Mouse (Mus musculus) heart, adult 2 months (tissue): ENCODE results near the gene Tex46.

Source experiments
- CTCF ChIP-seq: fragments of 200-600 bp; IDR thresholded peaks from 2 replicates; pipeline ENCODE4 v1.8.1; 2022; ENCODE audit warnings: antibody characterized with exemption, mild to moderate bottlenecking, moderate library complexity
- POLR2A ChIP-seq: fragments of 200-500 bp; IDR thresholded peaks from 2 replicates; pipeline ENCODE4 v1.6.1; 2011; ENCODE audit warnings: mild to moderate bottlenecking, low read depth, low read length, control low read depth; ENCODE audit not compliant: insufficient read depth

DNA sequence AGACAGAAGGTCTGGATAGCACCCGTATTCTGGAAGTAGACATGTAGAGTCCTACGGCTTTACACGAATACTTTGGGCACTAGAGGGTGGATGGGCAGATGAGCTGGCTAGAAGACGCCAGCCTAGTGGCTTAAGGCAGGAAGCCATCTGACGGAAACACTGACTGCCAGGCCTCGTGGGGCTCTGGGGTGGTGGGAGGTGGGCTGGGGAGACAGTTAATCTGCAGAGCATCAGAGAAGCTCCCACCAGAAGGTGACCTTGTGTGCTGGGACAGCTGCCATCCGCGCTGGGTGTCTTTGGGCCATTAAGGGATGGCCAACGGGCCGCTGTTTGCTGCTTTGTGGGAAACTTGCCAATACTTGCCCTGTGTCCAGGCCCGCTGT lies 42.3 kb downstream of the Tex46 start:
- TF ChIP-seq POLR2A (no peak), CTCF (no peak)
